Mouse (Mus musculus) Patski (cell line): ENCODE measurements around the gene Phyhipl. TPM values are rescaled to one million over a fixed set of nuclear protein-coding genes. Genes with fewer than 3 reads are reported as not detected.

ENCODE experiments used
- ATAC-seq: fragments of 100-300 bp; one replicate; pipeline ENCODE4 v1.8.0; 2021
- CTCF ChIA-PET: fragments of 350-600 bp; sonication (Branson Sonifier 250); formaldehyde crosslinking; loops from one replicate; lab custom pipeline; 2022; ENCODE audit warnings: inconsistent platforms; lab: Charles Lee
- POLR2A ChIA-PET: fragments of 350-600 bp; sonication (Branson Sonifier 250); formaldehyde crosslinking; loops from one replicate; lab custom pipeline; 2022; ENCODE audit warnings: antibody characterized with exemption, inconsistent platforms; lab: Charles Lee
- DNase-seq: peaks from one replicate; pipeline ENCODE4 v3.0.0-alpha.2; 2011; ENCODE audit warnings: low read depth, low spot score
- H3K27me3 ChIP-seq: fragments of 371-371 bp; one replicate; pipeline ENCODE4 v1.5.1; 2021
- CTCF ChIP-seq: fragments of 100-300 bp; IDR thresholded peaks from one replicate; pipeline ENCODE4 v1.5.1; 2021
- in situ Hi-C: fragments of 300-500 bp; cut with MboI; formaldehyde crosslinking; loops from 3 replicates; pipeline ENCODE4 v1.11.1; 2018; ENCODE audit warnings: low pct_unique_long_range_greater_than_20kb, mixed read lengths
- polyA plus RNA-seq: library from polyadenylated mRNA; unstranded; gene quantifications from one replicate; pipeline ENCODE4 v1.2.3, GENCODE M21; 2021

Gene Phyhipl
- polyA plus RNA-seq, 1 experiment from 2014 or later = 36.7 TPM

- DNase-seq (no peak), ATAC-seq (no peak)
- H3K27me3 ChIP-seq = no peaks in the 10 kb centered on the region
- CTCF ChIA-PET = interaction anchor here (0.7 to 2.0 kb wide), 3 partner anchors 8 to 227 kb away, joined by 3 to 5 read pairs (median 4); no protein-coding TSS in a partner anchor
- no peak for TF ChIP-seq CTCF
- POLR2A ChIA-PET = no interaction called here
- in situ Hi-C loops = loop anchor here (25.0 kb wide), 1 partner anchor 625 kb away; no protein-coding TSS in a partner anchor
These were observed 68.8 kb downstream of the Phyhipl start for GRCm38 (mm10) chr10:70586876-70587405.

DNA sequence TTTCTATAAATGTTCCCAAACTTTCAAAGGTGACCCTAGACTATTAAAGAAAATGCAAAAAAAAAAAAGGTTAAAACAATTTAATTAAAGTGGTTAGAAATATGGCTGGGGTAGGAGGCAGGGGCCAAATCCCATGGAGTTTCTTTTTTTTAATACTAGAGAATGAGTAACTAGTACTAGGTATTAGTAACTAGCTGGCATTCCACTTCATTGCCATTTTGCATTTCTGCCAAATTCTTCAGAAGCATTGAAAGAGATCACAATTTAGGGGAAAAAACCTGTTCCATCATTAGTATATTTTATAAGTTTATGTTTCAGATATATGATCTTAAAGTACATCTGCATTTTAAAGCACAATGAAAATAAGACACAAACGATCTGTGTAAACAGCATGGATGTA lies 71.6 kb downstream of the Phyhipl start:
- POLR2A ChIA-PET = no interaction called here

DNA sequence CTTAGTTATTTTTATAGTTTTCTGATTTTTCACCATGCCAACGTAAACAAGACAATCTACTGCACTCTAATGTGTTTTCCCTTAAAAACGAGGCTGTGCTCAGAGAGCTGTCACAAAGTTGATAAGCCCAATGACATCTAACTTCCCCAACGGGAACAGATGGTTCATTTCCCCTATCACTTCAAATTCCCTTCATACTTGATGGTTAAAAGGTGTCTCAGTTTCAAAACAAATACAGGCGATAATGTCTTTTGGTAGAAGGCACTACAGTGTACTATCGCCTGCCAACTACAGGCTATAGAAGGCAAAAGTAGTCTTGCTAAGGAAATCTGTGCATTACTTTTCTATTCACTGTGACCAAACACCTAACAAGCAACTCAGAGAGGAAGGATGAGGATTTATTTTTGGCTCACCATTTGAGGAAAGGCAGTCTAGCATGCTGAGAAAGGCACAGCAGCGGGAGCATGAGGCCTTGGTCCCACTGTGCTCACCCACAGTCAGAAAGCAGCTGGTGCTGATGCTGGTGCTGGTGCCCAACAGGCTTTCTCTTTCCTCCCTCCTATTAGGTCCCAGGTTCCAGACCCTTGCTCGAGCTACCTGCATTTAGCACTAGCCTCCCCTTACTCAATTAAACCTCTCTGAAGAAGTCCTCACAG lies 74.1 kb downstream of the Phyhipl start:
- no peak for TF ChIP-seq CTCF
- in situ Hi-C loops = loop anchor here (25.0 kb wide), 1 partner anchor 631 kb away; no protein-coding TSS in a partner anchor
- DNase-seq (no peak), ATAC-seq (no peak)
- ChIA-PET CTCF (no interaction called here), POLR2A (no interaction called here)
- no peaks in the 10 kb centered on the region for H3K27me3 ChIP-seq

More for the DNA sequence above, 71.6 kb downstream of the Phyhipl start:
- DNase-seq (no peak), ATAC-seq (no peak)
- H3K27me3 ChIP-seq = no peaks in the 10 kb centered on the region
- no peak for TF ChIP-seq CTCF
- CTCF ChIA-PET = interaction anchor here (0.6 to 1.5 kb wide), 2 partner anchors 15 to 314 kb away, joined by 3 read pairs; no protein-coding TSS in a partner anchor
- in situ Hi-C loops = loop anchor here (25.0 kb wide), 1 partner anchor 628 kb away; no protein-coding TSS in a partner anchor

DNA sequence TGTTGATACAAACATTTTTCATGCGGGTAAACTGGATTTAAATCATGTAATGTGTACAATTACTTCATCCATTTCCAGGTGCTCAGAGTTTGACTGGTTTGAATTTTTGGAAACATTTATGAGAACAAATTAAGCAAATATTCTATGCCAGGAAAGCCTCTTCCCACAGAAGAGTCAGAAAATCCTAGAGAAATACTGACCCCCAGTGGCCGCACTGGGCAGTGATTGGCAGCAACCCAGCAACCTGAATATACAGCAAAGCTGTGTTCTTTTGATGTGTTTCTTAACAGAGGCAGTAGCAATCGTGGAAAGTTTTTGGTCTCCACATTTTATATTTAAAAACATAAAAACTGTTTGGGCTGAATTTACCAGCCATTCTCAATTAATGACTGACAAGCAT lies 92.1 kb downstream of the Phyhipl start:
- ATAC-seq = no peak
- peak; percentile 94 for TF ChIP-seq CTCF
- POLR2A ChIA-PET = no interaction called here
- CTCF ChIA-PET = interaction anchor here (1.1 to 6.1 kb wide), 8 partner anchors 10 to 251 kb away, joined by 3 to 39 read pairs (median 5); no protein-coding TSS in a partner anchor
- no peaks in the 10 kb centered on the region for H3K27me3 ChIP-seq
- in situ Hi-C loops = loop anchor here (10.0 kb wide), 1 partner anchor 369 kb away; no protein-coding TSS in a partner anchor
- DNase-seq = no peak

- ChIA-PET POLR2A (no interaction called here), CTCF (interaction anchor here (1.5 kb wide), 2 partner anchors 10 to 262 kb away, joined by 5 read pairs; no protein-coding TSS in a partner anchor)
- no peaks in the 10 kb centered on the region for H3K27me3 ChIP-seq
- DNase-seq (no peak), ATAC-seq (no peak)
- TF ChIP-seq CTCF = no peak
- in situ Hi-C loops = loop anchor here (10.0 kb wide), 1 partner anchor 188 kb away; no protein-coding TSS in a partner anchor
These were observed 103.2 kb downstream of the Phyhipl start for GRCm38 (mm10) chr10:70552531-70552930.

DNA sequence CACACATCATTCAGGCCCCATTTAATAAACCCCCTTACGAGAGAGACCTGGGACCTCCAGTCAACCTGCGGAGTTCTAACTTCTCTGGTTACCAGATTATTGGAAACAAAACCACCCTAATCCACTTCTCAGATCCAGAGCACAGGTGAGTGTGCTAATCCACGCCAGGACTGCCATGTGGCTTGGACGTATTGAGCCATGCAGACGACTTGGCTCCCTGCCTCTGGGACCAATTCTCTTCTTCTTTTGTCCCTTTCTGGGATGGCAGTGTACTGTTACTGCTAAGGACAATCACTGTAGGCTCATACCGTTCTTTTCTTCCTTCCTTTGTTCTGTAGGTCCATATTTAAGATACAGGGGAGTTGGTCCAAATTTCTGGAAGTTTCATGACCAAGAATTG lies 112.9 kb downstream of the Phyhipl start:
- in situ Hi-C loops = no loop called here
- no peaks in the 10 kb centered on the region for H3K27me3 ChIP-seq
- DNase-seq (no peak), ATAC-seq (no peak)
- TF ChIP-seq CTCF = no peak
- ChIA-PET POLR2A (no interaction called here), CTCF (no interaction called here)

- ChIA-PET POLR2A (interaction anchor here (0.5 to 1.1 kb wide), 3 partner anchors 15 to 172 kb away, joined by 3 to 4 read pairs (median 3); no protein-coding TSS in a partner anchor), CTCF (interaction anchor here (1.7 kb wide), 1 partner anchor 9 kb away, joined by 4 read pairs; no protein-coding TSS in a partner anchor)
- TF ChIP-seq CTCF = peak; percentile 54
These were observed 115.1 kb downstream of the Phyhipl start for GRCm38 (mm10) chr10:70540456-70541195.

GRCm38 (mm10) chr10:70539251-70539650 lies 116.5 kb downstream of the Phyhipl start:
- no peak for DNase-seq
- POLR2A ChIA-PET = no interaction called here
- in situ Hi-C loops = no loop called here
- no peak for ATAC-seq
- no peaks in the 10 kb centered on the region for H3K27me3 ChIP-seq
- TF ChIP-seq CTCF = no peak
- CTCF ChIA-PET = no interaction called here

More at GRCm38 (mm10) chr10:70540456-70541195, 115.1 kb downstream of the Phyhipl start:
- ATAC-seq (no peak), DNase-seq (no peak)
- no peaks in the 10 kb centered on the region for H3K27me3 ChIP-seq
- in situ Hi-C loops = no loop called here

DNA sequence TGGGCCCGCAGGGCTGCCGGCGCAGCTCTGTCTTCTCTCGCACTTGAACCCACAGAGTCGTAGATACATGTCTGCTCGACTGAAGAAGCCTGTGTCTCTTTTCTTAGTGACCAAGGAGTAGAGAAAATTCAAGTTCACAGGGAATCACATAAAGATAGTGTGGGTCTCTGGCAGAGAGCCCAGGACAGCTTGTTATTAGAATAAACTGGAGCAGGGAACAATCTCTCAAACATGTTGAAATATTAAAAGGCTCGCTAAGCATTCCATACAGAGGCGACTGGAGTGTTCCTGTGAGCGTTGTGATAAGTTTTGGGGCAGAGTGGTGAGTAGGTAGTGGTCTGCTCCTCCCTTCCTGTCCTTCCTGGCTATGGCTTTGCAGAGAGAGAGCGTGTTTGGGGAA lies 118.1 kb downstream of the Phyhipl start:
- ATAC-seq = no peak
- no peak for TF ChIP-seq CTCF
- ChIA-PET POLR2A (no interaction called here), CTCF (interaction anchor here (1.2 kb wide), 1 partner anchor 274 kb away, joined by 4 read pairs; no protein-coding TSS in a partner anchor)
- H3K27me3 ChIP-seq = no peaks in the 10 kb centered on the region
- DNase-seq = no peak
- in situ Hi-C loops = no loop called here

DNA sequence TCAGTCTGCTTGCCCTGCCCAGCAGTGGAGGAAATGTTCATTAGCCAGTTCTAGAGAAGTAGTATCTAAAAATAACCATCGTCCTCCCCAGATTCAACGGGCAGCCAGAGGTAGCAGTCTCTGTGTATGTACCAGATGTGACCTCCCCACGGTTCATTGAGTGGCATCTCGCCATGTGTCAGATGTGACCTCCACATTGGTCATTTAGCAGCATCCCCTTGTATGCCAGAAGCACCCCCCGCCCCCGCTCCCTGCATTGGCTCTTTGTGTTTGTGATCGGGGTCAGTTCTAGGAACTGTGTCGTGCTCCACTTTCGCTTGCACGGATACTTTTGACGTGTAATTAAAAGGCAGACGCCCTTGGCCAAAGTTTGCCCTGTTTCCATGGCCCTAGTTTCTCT lies 120.4 kb downstream of the Phyhipl start:
- CTCF ChIA-PET = no interaction called here

More for the DNA sequence above, 120.4 kb downstream of the Phyhipl start:
- DNase-seq (no peak), ATAC-seq (no peak)
- no peak for TF ChIP-seq CTCF
- in situ Hi-C loops = no loop called here
- POLR2A ChIA-PET = no interaction called here
- no peaks in the 10 kb centered on the region for H3K27me3 ChIP-seq
